Mouse (Mus musculus): ENCODE data around the gene Slc37a1.

Gene Slc37a1

GRCm38 (mm10) chr17:31318906-31319767 lies 32.5 kb downstream of the Slc37a1 start:
- no peak for DNase-seq (ENCODE audit: low read depth)

- no peak for DNase-seq (ENCODE audit: low read depth)
Measured at GRCm38 (mm10) chr17:31321425-31321824, 34.8 kb downstream of the Slc37a1 start.

- DNase-seq (ENCODE audit: low read depth), result no peak
Measured at GRCm38 (mm10) chr17:31322446-31322845, 35.9 kb downstream of the Slc37a1 start.

GRCm38 (mm10) chr17:31323379-31323778 lies 36.8 kb downstream of the Slc37a1 start:
- no peak for DNase-seq (ENCODE audit: low read depth)

GRCm38 (mm10) chr17:31324227-31324626 lies 37.6 kb downstream of the Slc37a1 start:
- no peak for DNase-seq (ENCODE audit: low read depth)

- DNase-seq (ENCODE audit: low read depth), result peak; percentile 69
Measured at GRCm38 (mm10) chr17:31325451-31326219, 39.0 kb downstream of the Slc37a1 start.

GRCm38 (mm10) chr17:31326220-31326852 lies 39.7 kb downstream of the Slc37a1 start:
- DNase-seq (ENCODE audit: low read depth), result peak; percentile 64

- DNase-seq (ENCODE audit: low read depth), result no peak
Measured at GRCm38 (mm10) chr17:31328466-31328865, 41.9 kb downstream of the Slc37a1 start.

- peak; percentile 80 for DNase-seq (ENCODE audit: low read depth)
Measured at GRCm38 (mm10) chr17:31330622-31331021, 44.0 kb downstream of the Slc37a1 start.

GRCm38 (mm10) chr17:31331273-31331672 lies 44.7 kb downstream of the Slc37a1 start:
- peak; percentile 40 for DNase-seq (ENCODE audit: low read depth)

- DNase-seq (ENCODE audit: low read depth), result no peak
Measured at GRCm38 (mm10) chr17:31331920-31332319, 45.3 kb downstream of the Slc37a1 start.

- peak; percentile 73 for DNase-seq (ENCODE audit: low read depth)
Measured at GRCm38 (mm10) chr17:31332333-31332732, 45.7 kb downstream of the Slc37a1 start.

- DNase-seq (ENCODE audit: low read depth), result no peak
Measured at GRCm38 (mm10) chr17:31334509-31335260, 48.1 kb downstream of the Slc37a1 start.

GRCm38 (mm10) chr17:31335344-31336080 lies 48.9 kb downstream of the Slc37a1 start:
- no peak for DNase-seq (ENCODE audit: low read depth)

GRCm38 (mm10) chr17:31339769-31340168 lies 53.2 kb downstream of the Slc37a1 start:
- no peak for DNase-seq (ENCODE audit: low read depth)

- DNase-seq (ENCODE audit: low read depth), result no peak
Measured at GRCm38 (mm10) chr17:31342191-31342590, 55.6 kb downstream of the Slc37a1 start.

GRCm38 (mm10) chr17:31344172-31344801 lies 57.7 kb downstream of the Slc37a1 start:
- peak; percentile 88 for DNase-seq (ENCODE audit: low read depth)

- no peak for DNase-seq (ENCODE audit: low read depth)
Measured at GRCm38 (mm10) chr17:31344816-31345215, 58.2 kb downstream of the Slc37a1 start.

- no peak for DNase-seq (ENCODE audit: low read depth)
Measured at GRCm38 (mm10) chr17:31348129-31348528, 61.5 kb downstream of the Slc37a1 start.

GRCm38 (mm10) chr17:31349388-31349787 lies 62.8 kb downstream of the Slc37a1 start:
- DNase-seq (ENCODE audit: low read depth), result no peak

GRCm38 (mm10) chr17:31351984-31352383 lies 65.4 kb downstream of the Slc37a1 start:
- no peak for DNase-seq (ENCODE audit: low read depth)

Measured in induced T-regulatory cell, adult 2 months (primary cell).